Mouse (Mus musculus) lung, adult 2 months (tissue): ENCODE data around the gene Cd276.

ENCODE experiments used
- CTCF ChIP-seq: fragments of 200-500 bp; IDR thresholded peaks from 2 replicates; pipeline ENCODE4 v1.5.1; 2011; ENCODE audit warnings: mild to moderate bottlenecking, low read length, control low read depth; ENCODE audit not compliant: insufficient read depth
- POLR2A ChIP-seq: fragments of 200-500 bp; IDR thresholded peaks from 2 replicates; pipeline ENCODE4 v1.6.1; 2011; ENCODE audit warnings: low read depth, mild to moderate bottlenecking, control low read depth, low read length, borderline replicate concordance; ENCODE audit errors: extremely low read depth

GRCm38 (mm10) chr9:58571001-58571400 is 15.8 kb upstream of the Cd276 start:
- TF ChIP-seq POLR2A (no peak), CTCF (no peak)
